Mouse (Mus musculus) cerebellum, adult 18-20 months (tissue): ENCODE data around the gene Dnah11.

Experiments used
- DNase-seq, 2 experiments: peaks; one replicate each; pipeline ENCODE4 v3.0.0; 2021

The Dnah11 gene

DNA sequence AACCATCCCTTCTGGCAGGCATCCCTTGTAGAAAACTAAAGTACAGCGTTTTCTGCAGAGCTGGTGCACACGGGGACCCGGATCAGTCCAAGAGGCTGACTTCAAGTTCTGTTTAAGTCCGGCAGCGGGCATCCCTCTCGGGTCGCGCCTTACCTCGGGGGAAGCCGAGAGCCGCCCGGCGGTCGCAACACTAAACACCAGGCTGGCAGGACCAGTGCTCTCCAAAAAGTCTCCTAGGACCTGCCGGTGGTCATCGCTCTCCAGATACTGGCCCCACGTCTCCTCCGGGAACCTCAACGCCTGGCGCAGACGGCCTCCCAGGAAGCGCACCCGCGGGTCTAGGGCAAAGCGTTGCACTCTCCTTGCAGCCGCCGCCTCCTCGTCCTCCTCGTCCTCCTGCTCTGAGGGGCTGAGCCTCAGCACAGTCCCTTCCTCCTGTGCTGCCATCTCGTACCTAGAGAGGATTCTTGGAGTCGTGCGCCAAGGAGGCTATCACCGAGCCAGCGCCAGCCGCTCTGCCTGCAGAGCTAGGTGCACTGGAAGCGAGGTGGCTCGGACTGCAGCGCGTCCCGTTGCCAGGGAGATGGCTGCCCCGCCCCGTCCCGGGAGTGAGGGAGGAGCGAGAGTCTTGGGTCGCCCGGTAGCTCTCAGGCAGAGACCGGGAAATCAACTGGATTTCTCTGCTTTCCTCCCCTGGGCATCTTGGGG, at the start of gene Dnah11:
Gene Dnah11 (minus strand): TSS at position 658 of the 708 bp plus-strand sequence.
- peak; percentile 89 to 94 for DNase-seq

DNA sequence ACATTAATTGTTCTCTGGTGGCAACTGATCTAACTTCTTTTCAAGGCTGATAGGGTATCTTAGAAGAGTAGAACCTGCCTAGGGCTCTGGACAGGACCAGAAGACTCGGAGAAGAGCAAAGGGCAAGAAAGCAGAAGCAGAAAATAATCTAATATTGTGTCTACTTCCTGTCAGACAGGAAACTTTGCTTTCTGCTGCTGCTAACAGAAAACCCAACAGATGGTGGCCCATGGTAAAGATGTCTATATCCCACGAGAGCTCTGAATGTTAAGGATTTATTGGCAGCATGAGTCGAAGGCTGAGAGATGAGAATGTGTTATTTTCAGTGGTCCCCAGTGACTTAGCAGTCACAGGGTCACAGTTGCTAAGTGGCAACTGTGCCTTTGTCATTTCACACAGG, 22.3 kb upstream of the Dnah11 start:
- no peak for DNase-seq

DNA sequence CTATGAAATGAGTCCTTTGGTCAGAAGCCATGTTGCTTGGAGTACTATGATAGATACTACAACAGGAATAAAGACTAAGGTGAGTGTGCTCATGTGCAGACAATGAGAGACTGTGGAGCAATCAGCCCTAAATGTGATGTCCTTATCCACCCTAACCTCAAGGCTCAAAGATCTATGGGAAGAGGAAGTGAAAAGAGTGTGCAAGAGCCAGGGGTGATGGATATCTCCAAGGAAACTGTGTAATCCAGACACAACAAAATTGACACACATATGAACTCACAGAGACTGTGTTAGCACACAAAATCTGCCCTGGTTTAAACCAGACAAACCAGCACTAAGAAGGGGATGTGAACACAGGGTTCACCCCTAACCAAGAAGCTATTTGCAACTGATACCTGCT, 21.2 kb upstream of the Dnah11 start:
- no peak for DNase-seq

DNA sequence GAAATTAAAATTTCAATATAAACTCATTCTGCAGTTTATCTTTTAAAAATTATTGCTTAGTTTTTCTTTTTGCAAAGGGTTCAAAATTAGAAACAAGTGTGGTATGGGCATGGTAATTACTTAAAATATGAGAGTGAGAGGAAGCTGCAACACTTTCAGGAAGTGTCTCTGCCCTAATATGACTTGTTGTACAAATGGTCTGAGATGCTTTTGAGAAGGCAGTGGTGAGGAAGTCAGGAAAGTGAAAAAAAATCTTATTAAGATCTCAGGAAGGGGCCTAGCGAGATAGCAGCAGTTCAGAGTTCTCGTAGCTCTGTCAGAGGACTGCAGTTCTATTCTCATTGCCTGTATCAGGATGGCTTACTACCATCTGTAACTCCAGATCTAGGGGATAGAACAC, 13.3 kb upstream of the Dnah11 start:
- no peak for DNase-seq

DNA sequence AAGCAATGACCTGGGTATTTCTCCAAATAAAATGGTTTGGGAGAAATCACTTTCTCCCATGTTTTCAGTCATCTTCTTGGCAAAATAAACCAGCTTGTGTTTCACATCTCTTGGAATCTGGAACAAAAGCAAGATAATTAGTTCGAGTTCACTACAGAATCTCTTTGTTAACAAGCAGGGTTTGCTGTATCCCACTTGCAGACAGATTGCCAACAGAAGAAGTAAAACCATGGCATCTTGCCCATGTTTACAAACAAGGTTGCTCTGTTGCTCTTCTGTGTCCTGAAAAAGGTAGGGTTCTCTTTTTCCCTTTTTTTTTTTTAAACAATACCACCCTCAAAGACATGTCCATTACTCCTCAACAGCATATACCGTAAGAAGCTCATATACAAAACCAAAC, 2.3 kb downstream of the Dnah11 start:
- no peak for DNase-seq

DNA sequence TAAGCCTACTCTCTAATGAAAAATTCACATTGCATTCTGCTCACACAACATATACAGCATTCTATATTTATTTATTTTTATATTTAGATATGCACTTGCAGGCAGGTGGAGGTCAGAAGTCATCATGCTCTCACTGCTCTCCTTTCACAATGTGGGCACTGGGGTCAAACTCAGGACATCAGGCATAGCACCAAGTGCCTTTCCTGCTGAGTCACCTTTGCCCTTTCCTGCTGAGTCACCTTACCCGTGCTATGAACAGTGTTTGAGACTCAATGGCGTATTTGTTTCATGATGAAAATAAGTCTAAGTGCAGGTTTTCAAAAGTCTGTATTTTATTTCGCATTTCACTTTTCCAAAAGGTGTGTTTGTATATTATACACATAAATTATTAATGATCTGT, 9.3 kb downstream of the Dnah11 start:
- no peak for DNase-seq

DNA sequence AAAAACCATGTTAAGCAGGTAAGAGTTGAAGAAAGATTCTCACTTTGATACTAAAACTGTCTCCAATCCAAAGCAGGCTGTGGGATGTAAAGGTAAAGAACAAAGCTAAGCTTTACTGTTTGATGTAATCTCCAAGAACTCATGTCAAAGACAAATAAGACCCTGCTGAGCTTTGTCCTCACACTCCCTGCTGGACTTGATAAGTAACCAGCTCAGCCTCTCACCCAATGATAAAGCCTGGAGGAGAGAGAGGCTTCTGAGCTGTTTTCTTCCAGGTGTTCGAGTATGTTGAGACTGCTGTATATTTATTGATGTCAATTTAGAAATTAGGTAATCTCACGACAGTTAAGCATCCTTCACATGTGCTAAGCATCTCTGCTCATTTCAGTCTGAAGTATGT, 11.2 kb downstream of the Dnah11 start:
- no peak for DNase-seq

DNA sequence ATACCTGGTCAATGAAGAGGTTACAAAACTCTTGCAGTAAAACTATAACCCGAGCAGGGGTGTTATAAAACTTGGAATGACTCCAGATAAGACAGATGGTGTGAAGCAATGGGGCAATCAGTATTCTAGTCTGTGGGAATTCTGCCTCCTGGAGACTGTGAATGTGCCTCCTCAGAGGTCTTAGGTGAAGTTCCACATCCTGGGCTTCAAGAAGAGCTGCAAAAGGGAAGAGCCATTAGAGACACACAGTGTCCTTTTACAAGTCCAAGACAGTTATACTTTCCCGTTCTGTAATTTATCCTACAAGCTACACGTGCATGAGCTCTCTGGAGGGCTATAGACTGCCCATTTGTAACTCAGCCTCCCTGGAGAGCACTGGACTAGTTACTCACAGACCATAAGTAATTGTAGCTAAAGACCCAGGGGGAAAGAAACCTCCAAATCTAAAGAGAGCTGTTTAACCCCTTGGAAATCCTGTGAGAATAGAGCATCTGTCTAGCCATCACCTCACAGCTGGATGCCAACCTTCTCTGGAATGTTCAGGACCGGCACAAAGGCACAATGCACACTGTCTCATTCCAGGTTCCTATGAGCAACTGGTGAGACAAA, 11.9 kb downstream of the Dnah11 start:
- peak in 1 of 2 experiments; percentile 16 for DNase-seq

DNA sequence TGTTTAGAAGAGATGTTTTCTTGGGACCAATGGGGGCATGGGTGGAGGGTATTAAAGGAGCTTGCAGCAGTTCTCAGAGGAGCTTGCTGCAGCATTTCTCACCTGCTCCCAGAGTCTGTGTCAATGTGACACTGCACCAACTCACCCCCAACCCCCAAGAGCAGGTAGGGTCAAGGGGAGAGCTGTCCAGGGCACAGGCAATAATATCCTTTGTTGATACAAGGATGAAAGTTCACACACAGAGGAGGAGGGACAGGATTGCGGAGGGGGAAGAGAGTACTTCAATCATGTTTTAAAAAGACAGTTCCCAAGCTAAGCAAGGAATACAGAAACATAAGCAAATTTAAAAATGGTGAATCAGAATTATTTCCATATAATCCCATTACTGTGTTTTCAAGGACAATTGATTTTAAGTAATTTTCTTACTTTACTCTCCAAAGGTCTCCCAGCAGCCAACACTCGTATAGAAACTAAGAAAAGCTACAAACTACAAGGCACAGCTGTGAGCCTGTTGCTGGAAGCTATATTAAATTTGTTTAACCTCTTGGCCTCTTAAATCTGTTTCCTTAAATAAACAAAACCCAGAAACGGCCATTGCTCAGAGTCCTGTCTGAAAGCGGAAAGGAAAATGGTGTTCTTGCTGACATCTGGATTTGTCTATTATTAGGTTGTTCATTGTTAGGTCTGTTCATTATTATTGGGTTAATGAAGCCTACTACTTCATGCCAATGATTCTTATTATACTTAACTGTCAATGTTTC, 12.5 kb downstream of the Dnah11 start:
- no peak for DNase-seq

DNA sequence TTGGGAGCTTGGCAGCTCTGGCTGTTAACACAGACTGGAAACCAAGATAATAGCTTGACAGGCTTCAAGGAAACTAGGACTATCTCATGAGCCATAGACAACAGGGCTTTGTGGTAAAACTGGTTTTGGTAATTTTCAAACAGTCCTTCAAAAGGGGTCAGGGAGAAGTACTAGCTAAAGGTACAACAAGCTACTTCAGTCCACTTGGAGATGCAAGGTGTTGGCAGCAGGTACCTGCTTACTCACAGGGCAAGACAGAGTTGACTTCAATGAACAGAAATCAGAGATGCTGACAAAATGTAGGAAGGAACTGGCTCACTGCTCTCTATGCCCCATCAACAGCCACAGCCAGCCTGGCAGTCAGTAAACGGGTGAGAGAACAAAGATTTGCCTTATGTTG, 14.1 kb downstream of the Dnah11 start:
- no peak for DNase-seq

DNA sequence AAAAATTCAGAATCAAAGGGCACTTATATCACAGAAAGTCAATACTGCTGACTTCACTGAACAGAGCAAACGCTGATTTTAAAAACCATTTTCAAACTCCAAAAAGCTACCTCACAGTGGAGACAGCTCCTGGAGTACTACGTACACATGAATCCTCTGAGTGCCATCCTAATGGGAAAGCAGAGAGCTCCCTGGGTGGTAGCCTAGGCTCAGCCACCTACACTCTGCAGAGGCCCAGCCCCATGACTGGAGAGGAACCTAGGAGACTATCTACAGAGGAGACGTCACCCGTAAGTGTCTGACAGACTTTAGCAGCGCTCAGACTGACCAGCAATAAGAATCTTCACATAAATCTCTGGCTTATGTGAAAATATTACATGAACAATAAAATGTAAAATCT, 21.1 kb downstream of the Dnah11 start:
- no peak for DNase-seq

DNA sequence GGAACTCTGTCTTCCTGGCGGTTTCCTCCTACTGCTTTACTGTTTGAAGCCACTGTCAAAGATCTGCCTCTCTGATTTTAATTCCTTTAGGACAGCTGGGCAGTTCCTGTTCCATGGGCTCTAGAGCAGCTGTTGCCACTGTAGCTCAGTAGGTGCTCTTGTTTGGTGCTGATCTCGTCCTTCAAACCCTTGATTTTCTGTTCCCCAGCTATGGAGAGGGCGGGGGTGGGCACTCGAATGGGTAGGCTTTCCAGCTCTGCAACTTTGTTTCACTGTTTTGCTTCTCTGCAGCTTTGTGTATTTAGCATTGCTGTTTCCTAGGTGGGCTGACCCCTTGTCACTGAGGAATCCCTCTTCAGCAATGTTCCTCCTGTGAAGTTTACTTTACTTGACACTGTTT, 34.1 kb downstream of the Dnah11 start:
- DNase-seq: no peak

DNA sequence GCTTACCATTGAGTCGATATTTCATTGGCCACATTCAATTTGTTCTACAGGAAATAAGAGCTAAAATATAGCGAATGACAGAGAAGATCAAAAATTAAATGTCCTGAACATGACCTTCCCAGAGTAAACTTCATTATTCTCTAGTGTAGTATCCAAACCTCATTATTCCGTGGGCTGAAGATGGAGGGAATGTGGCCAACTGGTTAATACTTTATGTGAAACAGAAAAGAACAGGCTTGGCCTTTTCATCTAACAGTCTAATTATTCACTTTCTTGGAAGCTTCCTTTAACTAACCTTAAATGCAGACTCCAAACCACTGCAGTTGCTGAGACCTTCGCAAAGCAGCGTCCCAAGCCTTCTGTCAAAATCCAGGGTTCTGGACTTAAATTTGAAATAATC, 41.9 kb downstream of the Dnah11 start:
- DNase-seq: no peak

DNA sequence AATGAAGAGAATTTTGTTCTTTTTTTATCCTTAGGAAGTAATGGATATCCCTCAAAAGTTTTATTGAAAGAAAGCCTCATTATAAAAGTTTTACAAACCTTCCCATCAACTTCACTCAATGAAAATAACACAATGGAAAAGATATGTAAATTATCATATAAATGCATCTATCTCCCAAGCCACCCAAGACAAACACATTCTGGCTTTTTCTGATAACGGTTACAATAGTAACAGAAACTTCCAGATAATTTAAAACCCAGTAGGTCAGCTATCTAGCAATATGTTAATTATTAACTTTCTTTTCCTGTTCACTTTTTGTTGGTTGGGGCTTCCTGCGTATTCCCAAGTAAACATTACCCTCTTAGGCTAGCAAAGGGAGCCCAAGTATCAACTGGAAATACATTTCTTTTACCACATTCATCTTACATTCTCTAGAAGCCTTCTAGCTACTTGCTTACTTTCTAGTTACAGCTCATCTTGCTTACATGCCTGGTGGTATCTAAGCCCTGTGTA, 51.3 kb downstream of the Dnah11 start:
- DNase-seq: no peak

DNA sequence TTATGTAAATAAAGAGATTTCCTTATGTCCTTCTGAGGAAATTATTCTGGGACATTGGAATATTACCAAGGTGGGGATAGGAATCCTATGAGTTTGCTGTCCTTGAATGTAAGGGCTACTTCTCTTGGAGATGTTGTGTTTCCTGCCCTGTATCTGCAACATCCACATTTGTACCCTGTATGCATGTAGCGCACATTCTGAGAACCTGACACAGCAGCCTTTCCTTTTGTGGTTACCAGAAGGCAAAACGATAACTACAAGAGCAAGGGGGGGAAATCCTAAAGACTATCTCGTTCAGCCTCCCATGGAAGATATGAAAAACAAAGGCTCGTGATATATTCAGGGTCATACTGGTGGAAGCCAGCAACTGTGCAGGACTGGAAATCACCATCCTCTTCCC, 70.7 kb downstream of the Dnah11 start:
- no peak for DNase-seq

DNA sequence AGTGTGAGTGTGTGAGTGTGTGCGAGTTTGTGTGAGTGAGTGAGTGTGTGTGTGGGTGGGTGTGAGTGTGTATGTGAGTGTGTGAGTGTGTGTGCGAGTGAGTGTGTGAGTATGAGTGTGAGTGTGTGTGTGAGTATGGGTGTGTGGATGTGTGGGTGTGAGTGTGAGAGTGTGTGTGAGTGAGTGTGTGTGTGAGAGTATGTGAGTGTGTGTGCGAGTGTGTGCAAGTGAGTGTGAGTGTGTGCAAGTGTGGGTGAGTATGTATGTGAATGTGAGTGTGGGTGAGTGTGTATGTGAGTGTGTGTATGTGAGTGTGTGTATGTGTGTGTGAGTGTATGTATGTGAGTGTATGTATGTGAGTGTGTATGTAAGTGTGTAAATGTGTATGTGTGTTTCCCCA, 79.2 kb downstream of the Dnah11 start:
- DNase-seq: no peak

DNA sequence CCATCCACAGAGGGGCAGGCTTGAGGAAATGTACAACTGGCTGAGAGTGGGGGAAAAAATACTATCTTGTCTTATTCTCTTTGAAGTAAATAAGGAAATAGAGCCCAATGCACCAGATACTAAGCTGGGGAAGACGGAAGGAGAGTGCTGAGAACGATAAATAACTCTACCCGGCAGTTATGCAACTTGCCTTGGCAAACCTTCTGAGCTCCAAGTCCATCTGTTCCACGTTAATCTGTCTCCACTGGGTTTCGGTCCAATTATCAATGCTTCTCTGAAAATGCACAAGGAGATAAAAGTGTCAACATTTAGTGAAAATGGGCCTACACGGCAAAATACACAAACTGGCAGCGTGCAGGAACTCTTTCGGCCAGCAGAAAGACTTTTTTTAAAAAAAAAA, 86.2 kb downstream of the Dnah11 start:
- DNase-seq: peak; percentile 87

DNA sequence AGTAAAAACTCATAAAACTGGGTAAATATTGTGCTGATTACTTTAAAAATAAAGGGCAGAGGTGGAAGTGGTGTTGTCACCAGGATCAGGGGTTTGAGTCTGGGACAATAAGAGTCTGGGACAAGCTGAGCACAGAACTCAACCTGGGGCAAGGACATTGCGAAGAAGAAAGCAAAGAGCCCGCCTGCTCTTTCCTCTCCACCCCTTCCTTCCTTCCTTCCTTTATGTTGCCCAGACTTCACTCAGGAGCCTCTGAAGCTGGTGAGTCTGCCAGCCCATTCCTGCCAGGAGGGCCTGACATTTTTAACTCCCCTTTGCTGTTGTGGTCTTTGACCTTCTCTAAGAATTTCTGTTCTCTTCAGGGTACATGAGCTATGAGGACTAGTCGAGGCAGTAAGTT, 86.9 kb downstream of the Dnah11 start:
- no peak for DNase-seq

DNA sequence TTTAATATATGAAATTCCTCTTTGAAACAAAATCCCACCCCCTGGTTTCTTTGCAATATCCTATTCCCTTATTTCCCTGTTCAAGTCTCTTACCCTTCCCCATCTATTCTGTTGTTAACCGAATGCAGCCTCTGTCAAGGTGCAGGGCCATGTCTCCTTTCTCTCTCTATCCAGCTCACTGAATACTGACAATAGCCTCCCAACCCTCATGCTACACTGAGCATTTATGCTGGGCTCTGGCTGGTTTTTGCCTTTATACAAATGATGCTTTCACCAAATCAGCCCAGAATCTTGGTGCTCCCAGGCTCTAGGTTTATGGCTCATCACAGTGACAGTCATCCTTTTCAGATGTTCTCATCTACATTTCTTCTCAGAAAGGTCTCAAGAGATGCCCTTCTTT, 91.1 kb downstream of the Dnah11 start:
- DNase-seq: no peak

DNA sequence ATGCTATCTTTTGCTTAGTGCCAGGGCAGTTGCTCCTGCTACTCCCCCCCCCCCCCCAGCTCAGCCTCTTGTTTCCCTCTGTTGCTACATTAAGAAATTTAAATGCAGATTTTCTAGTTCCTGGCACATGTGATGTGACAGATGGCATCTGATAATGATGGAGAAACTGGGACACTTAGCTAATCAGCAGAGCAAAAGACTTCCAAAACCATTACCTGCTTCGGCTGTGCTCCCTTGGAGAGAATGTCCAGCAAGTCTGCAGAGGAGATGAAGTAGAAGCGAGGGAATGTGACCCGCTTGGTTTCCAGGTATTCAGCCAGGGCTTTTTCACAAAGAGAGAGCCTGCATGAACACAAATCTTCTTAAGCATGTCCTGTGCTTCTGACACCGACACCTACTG, 94.3 kb downstream of the Dnah11 start:
- peak; percentile 83 to 89 for DNase-seq

DNA sequence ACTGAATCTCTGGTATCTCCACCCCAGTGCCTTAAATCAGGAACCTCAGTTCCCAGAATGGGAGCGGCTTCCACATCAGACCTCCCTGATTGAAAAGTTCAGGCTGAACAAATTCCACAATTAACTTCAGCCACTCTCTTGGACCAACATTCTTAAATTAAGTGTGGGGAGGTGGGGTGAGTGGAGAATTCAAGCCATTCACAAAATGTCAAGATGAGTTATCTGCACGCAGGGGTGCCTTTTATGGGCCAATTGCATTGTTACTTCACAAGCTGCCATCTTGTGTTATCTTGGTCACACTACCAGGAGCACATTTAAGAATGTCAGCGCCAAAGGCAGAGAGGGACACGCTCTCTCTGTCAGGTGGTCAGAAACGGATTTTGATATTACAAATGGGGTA, 99.1 kb downstream of the Dnah11 start:
- DNase-seq: no peak

DNA sequence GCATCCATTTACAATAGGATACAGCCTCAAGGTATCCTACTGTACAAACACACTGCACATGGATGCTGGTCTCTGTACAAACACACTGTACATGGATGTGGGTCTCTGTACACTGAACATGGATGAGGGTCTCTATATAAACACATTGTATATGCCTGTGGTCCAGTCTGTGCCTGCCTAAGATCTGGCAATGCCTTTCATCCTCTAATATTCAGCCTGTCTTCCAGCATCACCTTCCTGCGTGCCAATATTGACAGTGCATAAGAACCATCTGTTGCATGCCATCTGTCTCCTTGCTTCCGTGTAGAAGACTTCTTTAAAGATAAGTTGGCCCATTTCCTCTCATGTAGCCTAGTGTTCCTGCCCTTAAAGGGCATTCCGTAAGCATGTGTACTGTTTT, 100.6 kb downstream of the Dnah11 start:
- DNase-seq: peak; percentile 73 to 77

DNA sequence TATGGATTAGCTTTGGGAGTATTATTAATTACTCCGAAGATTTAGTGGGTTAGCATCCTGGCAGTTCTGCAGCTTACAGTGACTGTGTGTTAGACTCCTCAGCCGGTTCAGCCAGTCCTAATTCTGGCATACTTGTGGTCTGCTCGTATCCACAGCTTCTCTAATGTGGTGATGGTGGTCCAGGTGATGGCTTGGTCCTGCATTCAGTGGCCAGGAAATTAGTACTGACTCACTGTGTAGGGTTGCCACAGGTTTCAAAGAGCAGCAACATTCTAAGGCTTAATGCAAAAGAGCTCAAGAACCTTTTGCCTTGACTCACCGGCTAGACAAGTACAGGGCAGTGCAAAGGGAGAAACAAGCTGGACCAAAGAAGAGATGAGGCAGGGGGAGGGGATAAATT, 103.9 kb downstream of the Dnah11 start:
- DNase-seq: no peak

DNA sequence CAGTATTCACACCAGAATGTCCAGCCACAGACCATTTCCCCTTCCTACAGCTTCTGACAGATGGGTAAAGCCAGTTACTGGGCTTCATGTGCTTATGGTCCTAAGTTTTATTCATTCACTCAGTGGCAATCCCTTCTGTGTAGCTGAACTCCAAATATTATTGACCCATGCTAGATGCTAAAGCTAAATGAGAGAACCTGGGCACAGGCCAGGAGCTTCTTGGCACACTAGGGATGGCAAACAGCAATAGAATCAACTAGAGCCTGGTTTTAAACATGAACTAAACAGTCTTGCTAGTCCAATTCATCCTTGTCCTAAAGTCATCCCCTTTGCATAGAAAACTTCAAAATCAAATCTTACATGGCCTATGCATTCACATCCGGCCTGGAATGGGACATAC, 113.6 kb downstream of the Dnah11 start:
- peak; percentile 49 to 58 for DNase-seq
